Mouse (Mus musculus) lung, postnatal 0 days (tissue): ENCODE measurements around the gene AC124108.1.

ENCODE experiments used
- CTCF ChIP-seq: IDR thresholded peaks from 2 replicates; pipeline ENCODE4 v1.5.1; 2016; ENCODE audit warnings: antibody characterized with exemption, mild to moderate bottlenecking
- EP300 ChIP-seq: IDR thresholded peaks from 2 replicates; pipeline ENCODE4 v1.6.1; 2016; ENCODE audit warnings: antibody characterized with exemption, mild to moderate bottlenecking, control low read depth

DNA sequence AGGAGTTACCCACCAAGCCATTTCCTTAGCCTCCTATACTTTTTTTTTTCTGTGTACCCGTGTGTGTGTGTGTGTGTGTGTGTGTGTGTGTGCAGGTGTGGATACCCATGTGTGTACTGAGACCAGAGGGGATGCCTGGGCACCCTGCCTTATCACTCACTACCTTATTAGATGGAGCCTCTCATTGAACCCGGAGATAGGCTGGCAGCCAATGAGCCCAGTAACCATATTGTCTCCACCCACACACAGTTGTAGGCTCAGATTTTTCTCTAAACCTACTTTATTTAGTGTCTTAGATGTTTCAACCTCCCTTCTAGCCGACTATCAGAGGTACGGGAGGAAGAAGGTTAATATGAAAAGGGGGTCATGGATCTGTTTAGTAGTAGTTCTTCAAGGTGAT lies 5.0 kb upstream of the AC124108.1 start:
- TF ChIP-seq CTCF (no peak), EP300 (no peak)
